Mouse (Mus musculus) CH12.LX (cell line): ENCODE results near the gene Notum. TPM values are rescaled to one million over a fixed set of nuclear protein-coding genes. Genes with fewer than 3 reads are reported as not detected.

ENCODE experiments used
- DNase-seq: peaks from one replicate; pipeline ENCODE4 v3.0.0-alpha.2; 2013; ENCODE audit errors: extremely low read depth
- H3K27ac ChIP-seq: 2 replicates; pipeline ENCODE4 v1.5.1; 2012; ENCODE audit warnings: low read depth, mild to moderate bottlenecking, control low read depth, moderate library complexity; ENCODE audit not compliant: insufficient read depth
- H3K27me3 ChIP-seq: replicated peaks from 2 replicates; pipeline ENCODE3; 2012; ENCODE audit warnings: inconsistent platforms
- H3K36me3 ChIP-seq, 2 experiments: replicated peaks in 1 of 2; 2 replicates each; pipeline versions ENCODE3 to v1.6.1; 2012; ENCODE audit warnings: inconsistent platforms in 1 of 2, low read length in 1 of 2, mild to moderate bottlenecking in 1 of 2, mixed read lengths in 1 of 2, moderate library complexity in 1 of 2; ENCODE audit not compliant: control insufficient read depth in 1 of 2, insufficient read depth in 1 of 2
- H3K4me1 ChIP-seq, 2 experiments: 2 replicates each; pipeline ENCODE4 v1.6.1; 2012; ENCODE audit warnings: inconsistent platforms in 1 of 2, moderate library complexity in 1 of 2; ENCODE audit not compliant: insufficient read depth in 2 of 2, control insufficient read depth in 1 of 2
- H3K4me2 ChIP-seq: 2 replicates; pipeline ENCODE4 v1.6.1; 2012; ENCODE audit warnings: low read depth, mild to moderate bottlenecking, control low read depth; ENCODE audit not compliant: poor library complexity, insufficient read depth, severe bottlenecking
- H3K4me3 ChIP-seq, 3 experiments: fragments of 150-350 bp in 1 of 3; sonication (generic) in 1 of 3; replicated peaks in 1 of 3; 2 replicates each; pipeline versions ENCODE3 to v1.5.1; 2011 to 2012; ENCODE audit warnings: low read depth in 2 of 3, low read length in 2 of 3, mild to moderate bottlenecking in 2 of 3, moderate library complexity in 2 of 3, control low read depth in 1 of 3, improper control_type of control experiment in 1 of 3, inconsistent platforms in 1 of 3, mixed read lengths in 1 of 3; ENCODE audit not compliant: poor library complexity in 1 of 3
- H3K79me2 ChIP-seq: replicated peaks from 2 replicates; pipeline ENCODE4 v1.6.1; 2012; ENCODE audit warnings: mild to moderate bottlenecking, moderate library complexity; ENCODE audit not compliant: control insufficient read depth, poor library complexity, insufficient read depth, severe bottlenecking; ENCODE audit errors: extremely low read depth
- H3K9ac ChIP-seq: 2 replicates; pipeline ENCODE4 v1.6.1; 2012; ENCODE audit warnings: low read depth, mild to moderate bottlenecking, control low read depth, moderate library complexity; ENCODE audit not compliant: insufficient read depth
- H3K9me3 ChIP-seq: replicated peaks from 2 replicates; pipeline ENCODE3; 2012; ENCODE audit warnings: low read length, inconsistent platforms, mixed read lengths
- BHLHE40 ChIP-seq: IDR thresholded peaks from 2 replicates; pipeline ENCODE4 v1.6.1; 2011; ENCODE audit warnings: mild to moderate bottlenecking, low read depth, low read length, improper control_type of control experiment
- CTCF ChIP-seq, 2 experiments: IDR thresholded peaks in 1 of 2; conservative IDR thresholded peaks in 1 of 2; 2 replicates each; pipeline ENCODE4 v1.5.1; 2011 to 2012; ENCODE audit warnings: low read depth in 2 of 2, low read length in 2 of 2, improper control_type of control experiment in 1 of 2, inconsistent platforms in 1 of 2, mild to moderate bottlenecking in 1 of 2, moderate library complexity in 1 of 2
- ELF1 ChIP-seq: IDR thresholded peaks from 2 replicates; pipeline ENCODE4 v1.6.1; 2014; ENCODE audit warnings: low read depth, mild to moderate bottlenecking, inconsistent platforms, low read length, improper control_type of control experiment
- EP300 ChIP-seq: IDR thresholded peaks from 2 replicates; pipeline ENCODE4 v1.6.1; 2011; ENCODE audit warnings: low read length, improper control_type of control experiment
- ETS1 ChIP-seq: conservative IDR thresholded peaks from 2 replicates; pipeline ENCODE4 v1.6.1; 2012; ENCODE audit warnings: low read depth, mild to moderate bottlenecking, inconsistent platforms, low read length, improper control_type of control experiment, moderate library complexity
- GABPA ChIP-seq: IDR thresholded peaks from 2 replicates; pipeline ENCODE4 v1.6.1; 2012; ENCODE audit warnings: low read depth, low read length, improper control_type of control experiment, inconsistent platforms; ENCODE audit not compliant: insufficient replicate concordance
- HCFC1 ChIP-seq: IDR thresholded peaks from 2 replicates; pipeline ENCODE4 v1.6.1; 2012; ENCODE audit warnings: low read depth, mild to moderate bottlenecking, inconsistent platforms, low read length, improper control_type of control experiment
- IRF4 ChIP-seq: IDR thresholded peaks from 2 replicates; pipeline ENCODE4 v1.6.1; 2014; ENCODE audit warnings: low read depth, mild to moderate bottlenecking, inconsistent platforms, low read length, improper control_type of control experiment
- JUN ChIP-seq: IDR thresholded peaks from 2 replicates; pipeline ENCODE4 v1.6.1; 2011; ENCODE audit warnings: low read depth, mild to moderate bottlenecking, low read length, improper control_type of control experiment, moderate library complexity; ENCODE audit not compliant: insufficient read depth
- KAT2A ChIP-seq: IDR thresholded peaks from 2 replicates; pipeline ENCODE4 v1.6.1; 2012; ENCODE audit warnings: low read length, improper control_type of control experiment, inconsistent platforms; ENCODE audit not compliant: insufficient replicate concordance
- MAFK ChIP-seq: IDR thresholded peaks from 2 replicates; pipeline ENCODE4 v1.6.1; 2011; ENCODE audit warnings: low read length, improper control_type of control experiment; ENCODE audit not compliant: insufficient replicate concordance
- MAX ChIP-seq: IDR thresholded peaks from 2 replicates; pipeline ENCODE4 v1.6.1; 2011; ENCODE audit warnings: low read length, improper control_type of control experiment
- MAZ ChIP-seq: IDR thresholded peaks from 2 replicates; pipeline ENCODE4 v1.6.1; 2012; ENCODE audit warnings: low read depth, mild to moderate bottlenecking, inconsistent platforms, low read length, improper control_type of control experiment, moderate library complexity
- MEF2A ChIP-seq: IDR thresholded peaks from 2 replicates; pipeline ENCODE4 v1.6.1; 2014; ENCODE audit warnings: low read depth, mild to moderate bottlenecking, inconsistent platforms, low read length, improper control_type of control experiment, borderline replicate concordance
- MXI1 ChIP-seq: IDR thresholded peaks from 2 replicates; pipeline ENCODE4 v1.6.1; 2011; ENCODE audit warnings: mild to moderate bottlenecking, low read depth, low read length, improper control_type of control experiment
- MYC ChIP-seq: IDR thresholded peaks from 2 replicates; pipeline ENCODE4 v1.6.1; 2011; ENCODE audit warnings: low read depth, mild to moderate bottlenecking, improper control_type of control experiment, low read length
- NRF1 ChIP-seq: IDR thresholded peaks from 2 replicates; pipeline ENCODE4 v1.6.1; 2014; ENCODE audit warnings: low read depth, mild to moderate bottlenecking, inconsistent platforms, low read length, improper control_type of control experiment, moderate library complexity
- POLR2A ChIP-seq: IDR thresholded peaks from 2 replicates; pipeline ENCODE4 v1.6.1; 2011; ENCODE audit warnings: low read depth, mild to moderate bottlenecking, improper control_type of control experiment, low read length
- RAD21 ChIP-seq: IDR thresholded peaks from 2 replicates; pipeline ENCODE4 v1.6.1; 2011; ENCODE audit warnings: low read depth, mild to moderate bottlenecking, low read length, improper control_type of control experiment, moderate library complexity
- RCOR1 ChIP-seq: conservative IDR thresholded peaks from 2 replicates; pipeline ENCODE4 v1.6.1; 2012; ENCODE audit warnings: low read depth, mild to moderate bottlenecking, inconsistent platforms, low read length, improper control_type of control experiment
- SIN3A ChIP-seq: IDR thresholded peaks from 2 replicates; pipeline ENCODE4 v1.6.1; 2012; ENCODE audit warnings: low read length, improper control_type of control experiment, inconsistent platforms
- TBP ChIP-seq: conservative IDR thresholded peaks from 2 replicates; pipeline ENCODE4 v1.6.1; 2011; ENCODE audit warnings: low read depth, low read length, improper control_type of control experiment
- TCF12 ChIP-seq: IDR thresholded peaks from 2 replicates; pipeline ENCODE4 v1.6.1; 2014; ENCODE audit warnings: low read depth, mild to moderate bottlenecking, inconsistent platforms, low read length, improper control_type of control experiment
- UBTF ChIP-seq: IDR thresholded peaks from 2 replicates; pipeline ENCODE4 v1.6.1; 2012; ENCODE audit warnings: low read depth, mild to moderate bottlenecking, inconsistent platforms, low read length, improper control_type of control experiment, moderate library complexity
- USF2 ChIP-seq: conservative IDR thresholded peaks from 2 replicates; pipeline ENCODE4 v1.6.1; 2011; ENCODE audit warnings: low read depth, low read length, improper control_type of control experiment
- ZC3H11A ChIP-seq: IDR thresholded peaks from 2 replicates; pipeline ENCODE4 v1.6.1; 2012; ENCODE audit warnings: low read depth, mild to moderate bottlenecking, inconsistent platforms, low read length, improper control_type of control experiment
- ZKSCAN1 ChIP-seq: IDR thresholded peaks from 2 replicates; pipeline ENCODE4 v1.6.1; 2012; ENCODE audit warnings: low read depth, inconsistent platforms, low read length, improper control_type of control experiment, borderline replicate concordance
- ZMIZ1 ChIP-seq: IDR thresholded peaks from 2 replicates; pipeline ENCODE4 v1.6.1; 2012; ENCODE audit warnings: low read depth, mild to moderate bottlenecking, inconsistent platforms, low read length, improper control_type of control experiment
- ZNF384 ChIP-seq: IDR thresholded peaks from 2 replicates; pipeline ENCODE4 v1.6.1; 2012; ENCODE audit warnings: low read depth, low read length, improper control_type of control experiment, inconsistent platforms
- dilution Hi-C: fragments of 300-500 bp; cut with MboI; formaldehyde crosslinking; loops from 2 replicates; pipeline ENCODE4 v1.14.3; 2020; ENCODE audit warnings: low sequenced_read_pairs; ENCODE audit not compliant: extremely low pct_unique_long_range_greater_than_20kb, extremely low pct_ligation_motif_present
- in situ Hi-C: fragments of 300-500 bp; cut with MboI; formaldehyde crosslinking; loops from 3 replicates; pipeline ENCODE4 v1.14.3; 2019; ENCODE audit warnings: low sequenced_read_pairs, low pct_ligation_motif_present, low pct_unique_long_range_greater_than_20kb, mixed read lengths
- polyA plus RNA-seq: library from polyadenylated mRNA; unstranded; fragments of >175 nt; gene quantifications from 2 replicates; pipeline ENCODE4 v1.2.1, GENCODE M21; 2012; ENCODE audit warnings: low read depth; ENCODE audit not compliant: insufficient read length
- total RNA-seq, 2 experiments: library from RNA; depleted of rRNA; stranded (reverse); fragments of 300-350 nt in 1 of 2; fragments of >200 nt in 1 of 2; gene quantifications; 2 replicates each; pipeline ENCODE4 v1.2.3; 2012 to 2014

Notum gene
- total and polyA plus RNA-seq, 3 experiments: not detected

DNA sequence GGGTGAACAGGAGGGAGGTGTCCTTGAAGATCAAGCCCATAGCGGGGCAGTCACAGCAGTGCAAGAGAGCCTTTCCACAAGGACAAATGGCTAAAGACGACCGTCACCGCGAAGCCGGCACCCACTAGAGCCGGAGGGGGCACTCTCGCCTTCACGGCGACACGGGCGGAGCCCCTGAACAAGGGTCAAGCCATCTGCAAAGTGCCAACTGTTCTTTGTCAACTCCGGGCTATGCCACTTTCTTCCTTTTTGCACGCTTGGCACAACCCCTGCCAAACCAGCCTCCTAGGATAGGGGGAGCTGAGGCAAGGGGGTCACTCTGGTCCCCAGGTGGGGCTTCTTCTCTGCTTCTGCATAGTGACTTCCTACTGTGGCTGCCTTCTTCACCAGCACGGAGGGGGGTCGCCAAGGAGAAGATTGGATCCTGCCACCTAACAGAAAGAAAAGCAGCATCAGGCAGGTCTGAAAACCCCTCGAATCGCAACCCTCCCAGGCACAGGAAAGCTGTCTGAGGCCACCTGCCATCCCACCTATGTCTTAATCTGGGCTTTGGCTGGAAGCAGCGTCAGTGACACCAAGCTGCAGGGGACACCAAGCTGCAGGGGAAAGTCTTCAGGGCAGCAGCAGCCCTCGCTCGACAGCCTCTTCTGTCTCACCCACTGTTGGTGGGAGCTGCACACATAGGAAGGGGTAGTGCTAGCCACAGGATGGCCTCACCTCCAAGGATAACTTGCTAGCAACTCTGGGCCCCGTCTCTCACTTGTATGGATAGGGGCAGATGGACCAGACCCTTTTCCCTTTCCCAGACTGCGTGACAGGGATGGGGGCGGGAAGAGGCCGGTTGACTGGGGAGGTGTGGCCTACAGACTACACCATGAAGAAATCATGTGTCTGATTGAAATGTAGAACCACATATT, 42.1 kb downstream of the Notum start:
- Histone ChIP-seq H3K4me1 (peaks cover 8 to 48% of the 10 kb centered on the region in 2 experiments), H3K4me3 (no peak overlapping the region), H3K4me2 (no peak overlapping the region)
- DNase-seq: no peak
- TF ChIP-seq MXI1 (no peak), SIN3A (no peak)
- TF ChIP-seq, all 38 proteins: peak for 0
- Histone ChIP-seq H3K27me3 (no peaks in the 10 kb centered on the region), H3K9ac (no peak overlapping the region), H3K36me3 (peaks cover 60 to 80% of the 10 kb centered on the region in 2 experiments), H3K27ac (no peak overlapping the region), H3K79me2 (peaks cover 34% of the 10 kb centered on the region), H3K9me3 (no peaks in the 10 kb centered on the region)
- dilution Hi-C loops (no loop called here), in situ Hi-C loops (no loop called here)

DNA sequence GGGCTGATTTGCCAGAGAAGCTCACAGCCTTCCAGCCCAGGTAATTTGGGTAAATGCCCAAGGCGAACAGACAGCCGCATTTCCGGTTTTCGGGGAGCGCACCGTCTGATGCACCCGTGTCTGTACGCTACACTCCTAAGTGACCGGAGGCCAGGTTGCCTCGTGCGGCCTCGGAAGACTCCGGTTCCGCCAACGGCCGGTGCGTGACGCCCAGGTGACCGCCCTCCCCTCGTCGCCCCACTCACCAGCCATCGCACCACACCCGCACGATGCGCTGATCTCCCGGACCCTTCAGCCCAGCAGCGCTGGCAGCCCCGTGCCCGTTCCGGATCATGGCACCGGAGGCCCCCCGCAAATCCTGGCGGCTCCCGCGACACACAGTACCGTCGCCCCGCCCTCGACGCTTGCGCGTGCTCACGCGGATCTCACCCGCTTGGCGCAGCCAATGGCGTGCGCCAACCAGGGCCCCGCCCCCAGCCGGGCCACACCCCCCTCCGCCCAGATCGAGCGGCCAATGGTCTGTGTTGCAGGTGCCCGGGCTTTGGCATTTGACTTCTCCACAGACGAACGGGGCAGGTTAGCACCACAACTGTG, 43.4 kb downstream of the Notum start, which contains the start of gene Pcyt2:
Gene Pcyt2 (minus strand): TSS at position 418 of the 594 bp plus-strand sequence.
- Histone ChIP-seq H3K4me3 (peak within 1 kb of the TSS; percentile 75 to 87 (median 79)), H3K9me3 (no peaks in the 10 kb centered on the region), H3K27me3 (no peaks in the 10 kb centered on the region), H3K9ac (peak within 1 kb of the TSS; percentile 73), H3K36me3 (peaks cover 62 to 80% of the 10 kb centered on the region in 2 experiments), H3K79me2 (peaks cover 22% of the 10 kb centered on the region), H3K4me2 (peak within 1 kb of the TSS; percentile 63), H3K4me1 (peaks cover 8 to 36% of the 10 kb centered on the region in 2 experiments), H3K27ac (peak within 1 kb of the TSS; percentile 59)
- dilution Hi-C loops (no loop called here), in situ Hi-C loops (no loop called here)
- DNase-seq: peak; percentile 96
- TF ChIP-seq RCOR1 (no peak; the same call in 1 of the 2 replicates), RAD21 (no peak), MAZ (peak; percentile 78), USF2 (no peak), HCFC1 (peak; percentile 66), MYC (0 out of 2 replicates have a peak, but pooled peaks have one; percentile 52), UBTF (peak; percentile 17; the same call in 1 of the 2 replicates), MAFK (no peak), SIN3A (peak; percentile 92), MAX (peak; percentile 86), JUN (no peak), POLR2A (peak; percentile 96), IRF4 (peak; percentile 13; the same call in 1 of the 2 replicates), TBP (peak; percentile 52; the same call in 1 of the 2 replicates), ELF1 (peak; percentile 49), MEF2A (peak; percentile 57), CTCF (conservative IDR thresholded peaks at IDR 0.05 in 1 of 2, IDR thresholded peaks at IDR 0.05 in 1 of 2; ENCODE audit: low read depth in 2 of 2, low read length in 2 of 2) (no peak), BHLHE40 (peak; percentile 92), ZNF384 (no peak), MXI1 (peak; percentile 87), KAT2A (no peak), ZMIZ1 (peak; percentile 94), ZC3H11A (no peak), EP300 (no peak), NRF1 (peak; percentile 90), ZKSCAN1 (no peak), GABPA (no peak), TCF12 (peak; percentile 73), ETS1 (no peak)
